Mouse (Mus musculus) kidney, adult 11 months (tissue): ENCODE measurements around the gene Hexdc.

Source experiments
- DNase-seq: peaks from one replicate; pipeline ENCODE4 v3.0.0; 2022

Hexdc gene

GRCm38 (mm10) chr11:121228129-121229017, 24.1 kb downstream of the Hexdc start:
- DNase-seq, result no peak

GRCm38 (mm10) chr11:121229018-121229439, 24.8 kb downstream of the Hexdc start, which contains the start of gene Cybc1:
Gene Cybc1, minus strand, starts transcription at chr11:121229322.
- DNase-seq, result peak; percentile 88

- DNase-seq, result peak; percentile 79
Measured at GRCm38 (mm10) chr11:121231191-121231590, 27.0 kb downstream of the Hexdc start.

- DNase-seq, result no peak
Measured at GRCm38 (mm10) chr11:121231628-121232291, 27.5 kb downstream of the Hexdc start.

GRCm38 (mm10) chr11:121232706-121233105, 28.5 kb downstream of the Hexdc start:
- DNase-seq, result no peak

- peak; percentile 40 for DNase-seq
Measured at GRCm38 (mm10) chr11:121235475-121236238, 31.4 kb downstream of the Hexdc start.

GRCm38 (mm10) chr11:121236564-121237344, 32.5 kb downstream of the Hexdc start, which contains the start of gene Narf:
Gene Narf, plus strand, starts transcription at chr11:121237253.
- peak; percentile 100 for DNase-seq

GRCm38 (mm10) chr11:121237345-121238128, 33.3 kb downstream of the Hexdc start:
- peak; percentile 68 for DNase-seq

- DNase-seq, result no peak
Measured at GRCm38 (mm10) chr11:121239669-121240068, 35.4 kb downstream of the Hexdc start.

GRCm38 (mm10) chr11:121250196-121250595, 46.0 kb downstream of the Hexdc start:
- no peak for DNase-seq

- peak; percentile 86 for DNase-seq
Measured at GRCm38 (mm10) chr11:121259160-121260100, 55.2 kb downstream of the Hexdc start, which contains the start of gene Foxk2. Gene Foxk2, plus strand, starts transcription at chr11:121259990.

- peak; percentile 34 for DNase-seq
Measured at GRCm38 (mm10) chr11:121260211-121260906, 56.1 kb downstream of the Hexdc start.

- no peak for DNase-seq
Measured at GRCm38 (mm10) chr11:121261074-121261473, 56.8 kb downstream of the Hexdc start.
